8 mouse cellular contexts compared by ENCODE assay signal in the genomic region with DNA sequence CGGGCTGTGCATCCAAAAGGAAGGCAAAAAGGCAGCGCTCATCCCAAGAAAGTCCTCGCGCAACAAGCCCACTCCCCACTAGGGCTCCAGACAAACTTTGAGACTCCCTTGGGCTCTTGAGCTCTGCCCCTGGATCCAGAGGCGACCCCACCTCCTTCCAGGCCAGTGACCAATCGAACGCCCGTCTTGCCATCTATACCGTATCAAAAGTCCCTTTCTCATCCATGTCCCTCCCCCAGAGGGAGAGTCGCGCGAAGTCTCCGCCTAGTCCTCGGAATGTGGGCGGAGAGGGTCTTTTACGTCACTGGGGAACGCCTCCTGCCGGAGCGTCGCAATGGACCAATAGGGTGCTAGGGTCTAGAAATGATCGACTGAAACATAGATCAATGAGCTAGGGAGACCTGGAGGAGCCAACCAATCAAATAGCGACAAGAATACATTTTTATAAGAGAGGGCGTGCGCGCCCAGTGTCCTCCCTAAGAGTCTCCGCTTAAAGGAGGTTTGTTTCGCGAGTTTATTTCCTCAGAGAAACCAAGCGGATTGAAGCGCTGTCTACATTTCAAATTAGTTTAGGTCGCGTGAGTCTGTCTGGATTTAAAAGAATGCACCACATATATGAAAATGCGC. TPM values are rescaled to one million over a fixed set of nuclear protein-coding genes. Genes with fewer than 3 reads are reported as not detected.
DNase-seq lines count a peak whose midpoint lies in the region; ATAC-seq and TF ChIP-seq lines count a peak whose summit lies in the region.

A gene (minus strand): TSS at position 106 of the 627 bp plus-strand sequence.

- H3K4me2 ChIP-seq in lung, embryonic 14.5 days = peak within 1 kb of the TSS; percentile 76

- H3K27me3 ChIP-seq in lung, embryonic 14.5 days (ENCODE audit: insufficient read depth, low read length) = no peaks in the 10 kb centered on the region

- H3K4me3 ChIP-seq in lung, embryonic 14.5 days (ENCODE audit: low read depth, low read length) = peak within 1 kb of the TSS; percentile 81

- H3K9me3 ChIP-seq in lung, embryonic 14.5 days (ENCODE audit: low read depth, low read length) = no peaks in the 10 kb centered on the region

- H3K27ac ChIP-seq in lung, embryonic 14.5 days (ENCODE audit: low read depth) = peak within 1 kb of the TSS; percentile 92

- peak; percentile 100 for DNase-seq in NIH3T3 (ENCODE audit: low read depth)
- peak; percentile 99 for DNase-seq in cerebellum, adult 9-11 months
- DNase-seq in layer of hippocampus, adult 8-10 months (ENCODE audit: low spot score in 2 of 2) = peak; percentile 96 to 99
- peak; percentile 100 for DNase-seq in lung, embryonic 14.5 days
- peak; percentile 97 for DNase-seq in testis, postnatal 14 days (ENCODE audit: low spot score)

- peaks cover 2% of the 10 kb centered on the region; the same call in 1 of the 2 replicates for H3K36me3 ChIP-seq in lung, embryonic 14.5 days (ENCODE audit: insufficient read depth)

- peak; percentile 27 for TF ChIP-seq CTCF in lung, embryonic 14.5 days (IDR thresholded peaks at IDR 0.05; ENCODE audit: low read depth)

- peak within 1 kb of the TSS; percentile 85 for H3K9ac ChIP-seq in lung, embryonic 14.5 days

- ATAC-seq in frontal cortex, adult (ENCODE audit: low TSS enrichment) = peak; percentile 96
- ATAC-seq in hematopoietic stem cell, adult 5-6 weeks (replicated peaks in 1 of 2; ENCODE audit: insufficient read depth in 1 of 2, low FRiP score in 2 of 2, low TSS enrichment in 1 of 2, low read depth in 1 of 2, poor library complexity in 2 of 2, severe bottlenecking in 2 of 2) = peak; percentile 96 to 97
- ATAC-seq in lung, embryonic 14.5 days (ENCODE audit: insufficient read depth) = peak; percentile 99
- peak; percentile 97 for ATAC-seq in neutrophil, adult 5-6 weeks (ENCODE audit: extremely low read depth, insufficient number of reproducible peaks, low FRiP score, poor library complexity, severe bottlenecking)

- H3K4me1 ChIP-seq in lung, embryonic 14.5 days (ENCODE audit: insufficient read depth) = peaks cover 11% of the 10 kb centered on the region

- whole genome bisulfite sequencing in lung, embryonic 14.5 days = under 1% methylated on average over 33 of the region's 33 CpGs

RNA-seq across cellular contexts. Expression of the gene that starts here (rescaled TPM):
- total RNA-seq in hematopoietic stem cell, adult 5-6 weeks (2017) = 3.9 and 4.7 TPM in 2 replicates
- 10 to 100 TPM; 10.3 to 15.9 (median 12.8) TPM for total RNA-seq in layer of hippocampus, adult 8-10 months (2022)
- polyA plus RNA-seq in lung, embryonic 14.5 days (2014; fragmentation: Nextera tagmentation; extraction: Ambion mirVana) = 33.1 and 35.6 TPM in 2 replicates
- total RNA-seq in neutrophil, adult 5-6 weeks (2017) = 2.0 and 2.3 TPM in 2 replicates

Comparison
In these comparisons a context has a peak if more than half of its experiments do, and no peak if none do; other contexts are left out.
1. Peak in every context shown above with its lines: DNase-seq, ATAC-seq, H3K4me3 ChIP-seq and H3K27ac ChIP-seq.